Mouse (Mus musculus) frontal cortex, adult 2 months (tissue): ENCODE measurements around the gene Cdc14a. TPM values are rescaled to one million over a fixed set of nuclear protein-coding genes. Genes with fewer than 3 reads are reported as not detected.

Experiments
- DNase-seq, 2 experiments: peaks; one replicate each; pipeline ENCODE4 v3.0.0; 2022; ENCODE audit warnings: low spot score in 1 of 2; ENCODE audit errors: extremely low spot score in 1 of 2
- polyA plus RNA-seq: library from polyadenylated mRNA; depleted of rRNA; stranded (reverse); fragments of >200 nt; gene quantifications from 2 replicates; pipeline ENCODE4 v1.2.3, GENCODE M21; 2012

The Cdc14a gene
- polyA plus RNA-seq, 1 experiment: 3.0 TPM

DNA sequence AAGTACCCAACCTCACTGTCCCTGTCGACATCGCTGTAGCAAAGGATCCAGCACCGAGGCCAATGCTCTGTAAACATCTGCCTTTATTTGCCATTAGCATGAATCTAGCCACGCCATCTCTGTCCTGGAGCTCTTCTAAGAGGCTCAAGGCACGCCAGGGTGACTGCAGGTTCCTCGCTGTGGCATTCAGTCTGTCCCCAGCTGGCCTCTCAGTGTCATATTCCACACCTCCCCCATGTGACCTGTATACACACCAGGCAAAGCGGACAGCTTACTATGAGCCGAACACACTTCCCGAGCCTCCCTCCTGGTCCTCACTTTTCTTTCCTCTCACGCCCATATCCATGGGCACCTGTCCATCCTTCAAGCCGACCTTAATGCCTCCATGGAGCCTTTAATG lies 4.0 kb downstream of the Cdc14a start:
- DNase-seq: no peak

DNA sequence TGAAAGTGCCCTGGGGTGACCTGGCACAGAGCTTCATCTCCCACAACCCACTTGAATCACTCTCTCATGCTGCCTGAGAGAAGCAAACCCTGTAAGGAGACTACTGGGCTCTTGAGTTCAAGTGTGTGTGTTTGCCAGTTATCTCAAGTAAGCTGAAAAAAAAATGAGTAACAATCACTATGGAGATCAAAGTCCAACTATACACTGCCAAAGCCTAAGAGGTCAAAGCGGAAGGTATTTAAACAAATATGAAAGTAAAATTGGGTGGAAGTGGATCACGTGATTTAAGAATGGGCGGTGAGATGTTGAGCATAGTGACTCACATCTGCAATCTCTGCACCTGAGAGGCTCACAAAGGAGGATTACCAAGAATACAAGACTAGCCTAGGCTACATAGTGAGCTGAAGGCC lies 9.4 kb downstream of the Cdc14a start:
- DNase-seq: no peak

DNA sequence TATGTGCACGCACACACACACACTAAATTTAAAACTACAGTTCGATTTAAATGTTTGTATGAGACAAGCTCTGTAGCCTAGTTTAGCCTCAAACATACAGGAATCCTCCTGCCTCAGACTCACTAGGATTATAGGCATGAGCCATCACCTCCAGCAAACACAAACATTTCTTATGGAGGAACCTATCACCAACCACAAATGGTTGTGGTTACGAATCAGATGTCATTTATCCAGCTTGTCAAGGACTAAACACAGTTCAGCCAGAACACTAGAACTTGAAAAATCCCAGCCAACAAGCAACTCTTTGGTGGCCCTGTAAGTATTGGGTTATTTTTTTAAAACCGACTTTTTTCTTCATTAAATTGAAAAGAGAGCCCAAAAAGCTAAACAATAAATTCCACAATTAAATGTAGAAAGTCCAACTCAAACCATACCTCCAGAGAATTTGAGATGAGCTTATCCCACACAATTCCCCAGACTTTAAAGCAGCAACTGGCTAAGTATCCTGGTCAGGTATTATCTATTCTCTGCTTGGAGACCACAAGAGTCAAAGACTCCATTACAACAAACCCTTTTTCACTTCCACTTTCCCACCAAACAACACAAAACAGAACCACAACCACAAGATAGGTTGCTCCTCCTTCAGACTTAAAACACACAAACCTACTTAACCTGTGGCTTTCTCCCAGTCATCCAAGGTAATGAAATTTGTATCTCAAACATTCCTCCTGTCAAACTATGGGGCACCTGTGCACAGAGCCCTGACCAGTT lies 10.7 kb downstream of the Cdc14a start:
- DNase-seq: no peak

DNA sequence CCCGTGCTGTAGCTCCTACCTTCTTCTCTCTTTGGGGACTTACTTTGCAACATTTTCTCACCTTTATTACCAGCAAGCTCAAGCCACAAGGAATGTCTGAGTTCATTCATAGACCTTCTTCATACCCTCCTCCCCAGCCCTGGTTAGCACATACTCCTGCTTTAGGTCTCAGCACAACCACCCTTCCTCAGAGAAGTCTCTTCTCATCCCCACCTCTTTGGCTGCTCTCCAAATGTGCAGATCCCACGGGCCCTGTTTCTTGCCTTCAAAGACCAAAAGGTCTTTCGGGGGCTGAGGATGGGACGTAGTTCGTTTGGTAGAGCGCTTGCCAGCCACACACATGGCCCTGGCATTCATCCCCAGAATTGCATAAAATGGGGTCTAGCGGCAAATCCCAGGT lies 13.8 kb downstream of the Cdc14a start:
- DNase-seq: no peak

DNA sequence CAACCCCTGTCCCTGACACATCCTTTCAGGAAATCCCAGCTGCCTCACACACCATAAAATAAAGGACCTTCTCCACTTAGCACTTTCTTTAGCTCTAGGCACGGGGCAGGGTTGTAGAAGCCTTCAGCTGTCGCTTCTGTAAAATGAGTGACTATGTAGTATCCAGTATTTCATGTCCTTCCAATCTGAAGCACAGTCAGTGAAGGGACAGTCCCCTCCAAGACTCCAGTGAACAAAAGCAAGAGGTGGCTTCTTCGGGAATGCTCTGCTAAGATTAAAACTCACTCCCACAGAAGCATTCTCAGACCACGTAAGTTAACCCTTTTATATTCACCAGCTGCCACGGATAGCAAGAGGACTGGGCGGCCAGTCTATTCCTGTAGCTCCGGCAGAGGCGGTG lies 14.3 kb downstream of the Cdc14a start:
- no peak for DNase-seq

DNA sequence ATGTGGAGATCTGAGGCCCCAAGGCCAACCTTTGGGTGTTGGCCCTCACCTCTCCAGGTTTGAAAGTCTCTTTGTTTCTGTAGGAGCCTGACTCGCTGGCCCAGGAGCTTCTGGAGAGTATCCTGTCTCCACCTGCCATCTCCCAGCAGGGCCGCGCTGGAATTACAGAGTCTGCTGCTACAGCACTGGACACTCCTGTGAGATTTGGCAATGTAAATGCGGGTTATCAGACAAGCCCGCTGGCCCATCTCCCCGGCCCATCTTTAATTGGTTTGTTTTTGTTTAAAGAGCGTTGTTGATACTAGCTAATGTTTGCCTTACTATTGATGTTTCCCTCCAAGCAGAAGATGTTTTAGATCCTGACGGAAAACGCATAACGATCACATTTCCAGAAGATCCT lies 15.0 kb downstream of the Cdc14a start:
- DNase-seq: no peak

DNA sequence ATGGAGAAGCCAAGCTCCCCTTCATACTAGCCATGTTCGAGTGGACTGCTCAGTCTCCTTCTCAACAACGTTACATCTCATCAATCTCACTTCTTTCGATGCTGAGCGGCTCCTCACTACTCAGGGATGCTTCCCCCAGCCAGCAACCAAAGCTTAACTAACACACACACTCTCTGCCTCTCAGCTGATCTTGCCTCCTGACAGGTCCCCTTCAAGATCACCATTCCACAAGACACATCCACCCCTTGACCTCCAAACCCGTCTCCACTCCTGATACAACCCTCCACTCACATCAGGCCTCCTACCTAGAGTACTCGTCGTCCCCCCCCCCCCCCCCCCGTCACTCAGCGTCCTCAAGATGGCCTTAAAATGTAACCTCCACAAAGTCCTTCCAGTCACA lies 18.3 kb downstream of the Cdc14a start:
- no peak for DNase-seq

DNA sequence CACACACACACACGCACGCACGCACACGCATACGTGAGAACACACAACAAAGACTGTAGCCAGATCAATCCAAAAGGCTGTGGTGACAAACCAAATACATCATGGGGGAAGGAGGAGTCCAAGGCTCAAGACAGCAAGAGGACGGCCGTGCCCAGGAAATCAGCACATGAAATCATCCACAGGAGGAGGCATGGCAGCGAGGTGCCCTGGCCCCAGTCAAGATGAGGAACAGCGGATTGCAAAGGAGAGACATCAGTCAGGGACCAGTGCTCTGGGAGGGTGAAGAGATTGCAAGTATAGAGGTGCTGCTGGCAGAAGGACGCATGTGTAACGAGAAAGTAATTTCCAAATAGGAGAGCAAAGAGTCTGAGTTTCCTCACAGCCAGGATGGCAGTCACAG lies 22.4 kb downstream of the Cdc14a start:
- DNase-seq: no peak

DNA sequence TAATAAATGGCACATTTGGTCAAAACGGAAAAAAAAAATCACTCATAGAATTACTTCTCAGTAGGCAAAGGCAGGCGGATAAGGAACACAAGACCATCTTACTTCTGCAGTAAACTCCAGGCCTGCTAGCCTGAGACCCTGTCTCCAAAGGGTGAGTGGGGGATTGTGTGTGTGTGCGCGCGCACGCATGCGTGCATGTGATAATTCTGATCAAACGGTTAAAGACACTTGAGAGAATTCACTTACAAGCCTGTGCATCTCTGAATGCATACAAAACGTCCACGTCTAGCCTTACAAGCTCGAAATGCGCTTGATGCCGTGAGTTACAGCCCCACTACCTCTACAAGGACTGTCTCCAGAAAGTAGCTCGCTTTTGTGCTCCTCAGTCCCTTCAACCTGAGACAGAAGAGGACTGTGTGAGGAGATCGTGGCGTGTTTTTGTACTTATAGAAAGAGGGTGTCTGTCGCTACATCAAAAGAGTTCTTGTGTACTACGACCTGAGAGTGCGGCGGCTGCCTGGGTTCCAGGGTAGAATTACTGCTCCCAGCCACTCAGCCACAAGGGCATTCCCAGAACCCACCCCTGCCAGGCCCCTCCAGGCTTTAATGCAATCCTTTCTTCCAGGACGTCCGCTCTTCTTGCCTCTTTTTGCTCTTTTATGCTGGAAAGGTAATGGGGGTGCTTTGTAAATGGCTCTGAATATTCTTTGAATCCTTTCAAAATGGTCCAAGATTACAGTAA lies 24.3 kb downstream of the Cdc14a start:
- no peak for DNase-seq

DNA sequence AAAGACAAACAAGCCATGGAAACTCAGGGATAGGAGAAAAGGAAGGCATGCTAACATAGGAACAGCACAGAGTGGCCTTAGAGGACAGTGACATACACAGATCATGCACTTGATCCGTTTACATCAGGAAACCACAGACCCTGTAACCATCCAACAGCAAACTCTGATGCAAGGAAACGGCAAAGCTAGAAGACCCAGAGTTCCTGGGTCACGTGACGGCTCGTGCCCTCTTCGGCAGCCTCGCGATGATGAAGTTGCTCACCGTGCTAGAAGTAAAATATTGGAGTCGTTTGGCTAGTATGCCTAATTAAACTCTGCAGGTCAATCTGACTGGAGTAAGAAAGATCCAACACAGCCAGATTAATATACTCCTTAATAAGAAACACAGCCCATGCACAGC lies 25.3 kb downstream of the Cdc14a start:
- DNase-seq: no peak

DNA sequence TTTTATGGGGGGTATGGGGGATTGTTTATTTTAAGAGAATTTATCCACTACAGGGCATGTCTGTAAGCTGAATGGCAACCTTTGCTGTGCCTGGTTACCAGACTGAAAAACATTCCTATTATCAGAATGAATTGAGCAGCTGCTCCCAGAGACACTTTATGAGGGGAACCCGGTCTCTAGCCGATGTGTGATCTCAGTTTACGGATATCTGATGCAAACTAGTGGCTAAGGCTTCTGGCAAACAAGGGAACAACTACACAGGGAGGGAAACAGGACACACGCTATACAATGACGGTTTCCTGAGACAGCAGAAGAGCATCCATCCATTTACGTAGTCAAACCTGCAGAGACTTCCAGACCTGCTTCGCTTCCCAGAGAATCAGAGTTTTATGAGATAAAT lies 25.9 kb downstream of the Cdc14a start:
- no peak for DNase-seq

DNA sequence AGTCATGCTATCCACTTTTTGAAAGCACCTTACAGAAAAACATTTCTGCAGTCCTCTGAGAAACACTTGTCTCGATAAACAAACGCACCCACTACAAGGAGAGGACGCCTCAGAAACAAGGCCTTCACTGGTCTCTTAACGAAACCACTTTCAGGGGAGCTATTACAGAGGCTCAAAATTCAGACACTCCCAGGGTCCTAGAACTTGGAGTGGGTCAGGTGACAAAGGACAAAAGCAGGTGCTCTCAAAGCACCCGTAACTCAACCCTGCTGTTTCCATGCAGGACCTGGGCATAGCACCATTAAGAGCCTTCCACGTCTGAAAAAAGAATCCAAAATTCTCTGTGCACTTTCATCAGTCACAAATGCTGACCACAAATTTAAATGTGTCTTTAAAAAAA lies 26.5 kb downstream of the Cdc14a start:
- no peak for DNase-seq

DNA sequence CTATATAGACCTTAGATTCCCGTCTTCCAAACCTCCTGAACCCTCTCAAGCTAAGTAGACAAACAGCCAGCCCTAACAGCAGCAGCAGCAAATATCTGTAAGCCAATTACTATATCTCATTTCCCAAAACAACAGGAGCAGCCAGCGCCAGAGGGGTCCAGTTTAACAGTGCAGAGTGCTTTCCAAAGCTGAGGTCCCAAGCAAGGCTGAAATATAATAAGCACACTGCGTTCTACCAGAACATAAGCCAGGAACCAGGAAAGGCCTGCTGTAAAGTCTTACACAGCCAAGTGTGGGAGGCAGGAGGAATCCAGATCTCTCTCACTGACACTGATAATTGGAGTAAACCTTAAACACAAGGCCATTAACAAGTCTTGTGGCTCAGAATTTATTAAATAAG lies 27.3 kb downstream of the Cdc14a start:
- DNase-seq: no peak

DNA sequence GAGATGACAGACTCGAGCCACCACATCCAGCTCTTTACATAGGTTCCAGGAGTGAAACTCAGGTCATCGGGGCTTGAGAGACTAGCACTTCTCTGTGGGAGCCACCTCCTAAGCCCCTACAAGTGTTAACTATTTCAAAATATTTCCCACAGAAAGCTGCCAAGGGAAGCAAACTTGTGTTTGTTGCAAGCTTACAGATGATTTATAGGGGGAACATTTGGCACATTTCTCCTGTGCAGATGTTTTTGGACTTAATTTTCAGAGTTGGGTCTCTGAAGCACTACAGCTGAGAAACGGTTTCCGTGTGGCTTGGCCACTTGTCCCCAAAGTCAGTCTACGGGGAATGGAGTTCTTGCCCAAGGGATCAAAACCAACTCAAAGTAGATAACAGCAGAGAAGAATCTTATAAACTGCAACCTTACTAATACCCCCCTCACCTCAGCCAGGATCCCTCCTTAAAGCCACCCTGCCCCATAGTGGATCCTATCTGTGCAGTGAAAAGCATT lies 28.9 kb downstream of the Cdc14a start:
- no peak for DNase-seq

DNA sequence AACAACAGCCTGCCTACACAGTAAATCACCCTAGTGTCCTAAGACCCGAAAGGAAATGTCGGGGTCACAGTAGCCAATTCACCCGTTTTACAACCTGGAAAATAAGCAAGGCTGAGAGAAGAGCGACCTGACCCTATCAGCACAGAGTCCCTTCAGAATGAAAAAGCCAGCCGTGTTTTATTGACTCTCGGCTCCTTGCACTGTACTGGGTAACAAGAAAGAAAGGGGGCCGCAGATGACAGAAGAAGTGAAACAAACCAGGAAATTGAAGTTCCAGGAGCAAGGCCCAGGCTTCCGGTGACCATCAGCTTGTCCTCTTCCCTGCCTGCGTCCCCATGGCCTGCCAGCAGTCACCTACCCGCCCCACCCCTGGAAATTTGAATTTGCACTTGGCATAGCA lies 32.4 kb downstream of the Cdc14a start:
- DNase-seq: no peak

DNA sequence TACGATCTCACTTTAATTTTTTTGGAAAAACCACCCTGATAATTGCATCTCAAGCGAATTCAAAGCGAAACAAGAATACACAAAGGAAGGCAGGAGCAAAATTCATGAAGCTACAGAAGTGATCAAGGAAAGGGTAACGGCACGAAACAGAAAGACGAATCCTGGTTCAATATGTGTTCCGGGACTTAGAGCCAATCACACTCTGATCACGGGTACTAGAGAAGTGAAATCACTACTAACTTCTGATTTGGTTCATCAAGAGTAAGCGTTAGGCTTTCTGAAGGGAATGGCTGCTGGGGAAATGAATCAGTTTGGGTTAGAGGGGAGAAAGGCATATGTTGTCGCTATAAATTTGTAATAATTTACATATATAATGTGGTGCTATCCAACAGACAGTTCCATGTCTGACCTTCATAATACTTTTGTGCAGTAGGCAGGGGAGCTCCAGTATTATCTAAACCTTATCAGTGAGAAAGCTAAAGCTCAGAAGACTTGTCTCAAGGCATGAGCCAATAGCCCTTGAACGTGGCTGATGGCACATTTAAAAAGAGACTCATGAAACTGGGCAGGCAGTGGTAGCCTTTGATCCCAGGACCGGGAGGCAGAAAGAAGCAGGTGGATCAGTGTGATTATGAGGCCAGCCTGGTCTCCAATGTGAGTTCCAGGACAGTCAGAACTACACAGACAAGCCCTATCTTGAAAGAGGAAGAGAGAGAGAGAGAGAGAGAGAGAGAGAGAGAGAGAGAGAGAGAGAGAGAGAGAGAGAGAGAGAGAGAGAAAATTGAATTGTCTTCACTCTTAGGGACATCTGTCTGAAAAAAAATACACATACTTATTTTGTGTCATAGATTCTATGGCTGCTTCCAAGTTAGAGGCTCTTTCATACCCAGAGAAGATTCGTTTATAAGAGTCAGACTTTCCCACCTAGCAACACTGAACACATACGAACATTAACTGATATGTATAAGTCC lies 34.0 kb downstream of the Cdc14a start:
- no peak for DNase-seq

DNA sequence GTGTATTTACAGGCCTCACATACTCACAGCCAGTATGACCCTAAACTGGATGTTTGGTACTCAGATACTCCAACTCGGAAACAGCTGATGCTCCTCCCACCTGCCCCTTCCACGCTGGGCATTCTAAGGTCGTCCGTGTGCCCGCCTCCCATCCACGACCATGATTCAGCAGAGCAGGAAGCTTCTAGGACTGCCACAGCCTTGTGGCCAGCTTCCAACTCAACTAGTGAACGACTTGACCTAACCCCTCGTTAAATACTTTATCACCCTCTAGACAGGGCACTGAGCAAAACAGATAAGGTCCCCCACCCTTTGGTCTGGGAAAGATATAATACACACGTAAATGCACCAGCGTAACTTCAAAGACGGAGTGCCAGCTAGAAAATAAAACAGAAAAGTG lies 35.0 kb downstream of the Cdc14a start:
- no peak for DNase-seq

DNA sequence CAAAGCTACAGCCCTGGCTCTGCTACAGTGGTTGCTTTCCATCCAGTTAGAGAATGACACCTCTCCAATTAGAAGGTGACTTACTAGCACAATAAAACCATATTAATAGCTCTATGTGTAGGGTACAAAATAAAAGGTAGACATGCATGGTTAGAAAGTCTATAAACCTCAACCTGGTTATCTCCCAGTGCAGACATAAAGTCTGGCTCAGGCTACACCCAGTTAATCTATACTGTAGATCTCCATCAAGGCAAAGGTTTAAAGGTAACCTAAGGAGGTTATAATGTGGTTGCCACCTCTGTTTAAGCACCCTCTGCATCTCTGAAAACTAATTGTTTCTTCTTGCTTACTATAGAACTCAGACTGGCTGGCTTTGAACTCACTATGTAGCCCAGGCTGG lies 36.9 kb downstream of the Cdc14a start:
- DNase-seq: no peak

DNA sequence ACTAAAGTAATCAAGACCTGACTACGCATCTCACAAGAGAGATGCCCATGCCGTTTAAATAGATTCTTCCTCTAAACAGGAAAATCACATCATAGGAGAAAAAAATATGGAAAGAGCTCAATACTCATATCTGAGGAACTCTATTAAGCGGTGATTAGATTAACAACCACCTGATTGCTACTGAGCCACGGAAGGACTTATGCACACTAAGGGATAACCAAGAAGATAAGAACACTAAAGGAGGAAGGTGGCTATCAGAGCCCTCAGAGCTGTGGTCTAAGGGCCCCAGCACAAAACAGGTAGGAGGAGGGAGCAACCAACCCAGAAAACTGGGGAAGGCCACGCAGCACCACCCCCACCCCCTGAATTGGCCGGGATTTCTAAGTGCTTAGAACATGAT lies 37.5 kb downstream of the Cdc14a start:
- no peak for DNase-seq

DNA sequence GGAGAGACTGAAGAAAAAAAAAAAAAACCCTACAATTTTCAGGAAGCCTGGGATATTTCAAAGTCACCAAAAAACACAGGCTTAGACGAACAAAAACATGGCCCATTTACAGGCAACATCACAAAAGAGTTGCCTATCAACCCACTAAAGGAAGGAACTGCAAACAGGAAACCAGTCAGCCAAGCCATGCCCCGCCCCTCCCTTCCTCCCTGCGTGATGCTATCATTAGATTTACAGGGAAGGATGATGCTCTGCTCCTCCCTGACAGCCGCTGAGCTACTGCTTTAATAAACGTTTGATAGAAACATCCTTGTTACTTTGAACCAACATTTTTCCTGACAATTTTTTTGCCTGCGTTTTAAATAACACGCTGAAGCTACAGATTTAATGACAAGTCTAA lies 39.5 kb downstream of the Cdc14a start:
- no peak for DNase-seq

DNA sequence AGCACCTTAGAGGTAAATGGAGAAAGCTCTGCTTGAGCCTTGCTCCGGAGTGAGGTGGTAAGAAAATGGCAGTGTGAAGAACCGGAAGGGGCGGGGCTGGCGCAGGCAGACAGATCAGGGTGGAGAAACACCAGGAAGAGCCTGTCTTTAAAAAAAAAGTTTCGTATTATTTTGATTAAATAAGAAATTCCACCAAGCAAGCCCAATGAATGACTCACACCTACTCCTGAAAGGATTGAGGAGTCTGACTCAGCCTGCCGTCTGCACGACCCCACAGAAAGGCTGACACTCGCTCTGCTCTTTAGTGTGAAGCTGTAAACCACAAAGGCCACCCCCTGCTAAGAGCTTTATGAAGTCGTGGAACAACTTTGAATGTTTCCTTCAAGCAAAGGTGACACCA lies 43.5 kb downstream of the Cdc14a start:
- DNase-seq: no peak
